In genomic region chr8:104110498-104111134, GRCm38 (mm10) we compare ENCODE assay signal across 10 mouse cellular contexts. TPM values are rescaled to one million over a fixed set of nuclear protein-coding genes. Genes with fewer than 3 reads are reported as not detected.
DNase-seq lines count a peak whose midpoint lies in the region; ATAC-seq and TF ChIP-seq lines count a peak whose summit lies in the region.
"Had no signal": no experiment of that assay in that cellular context is flagged by ENCODE, and none has a peak within 500 bp of the region (broad histone marks: within the 10 kb centered on the region; RNA-seq: fewer than 3 reads in every experiment).

No protein-coding gene starts in this region.

- H3K4me2 ChIP-seq in heart, embryonic 11.5 days = no peak overlapping the region
- no peak overlapping the region for H3K4me2 ChIP-seq in liver, embryonic 16.5 days (ENCODE audit: low read depth, low read length)
- H3K4me2 ChIP-seq in intestine, postnatal 0 days (replicated peaks; ENCODE audit: low read depth) = no peak overlapping the region

- H3K9ac ChIP-seq in heart, embryonic 11.5 days (ENCODE audit: low read depth, low read length) = no peak overlapping the region
- H3K9ac ChIP-seq in liver, embryonic 16.5 days (ENCODE audit: low read depth, low read length) = no peak overlapping the region
- no peak overlapping the region for H3K9ac ChIP-seq in intestine, postnatal 0 days (ENCODE audit: low read depth, low read length)

- 60% methylated on average over 10 of the region's 10 CpGs for WGBS in heart, embryonic 11.5 days (ENCODE audit: insufficient replicate concordance)
- 52% methylated on average over 10 of the region's 10 CpGs for WGBS in liver, embryonic 16.5 days (ENCODE audit: insufficient replicate concordance)
- 72% methylated on average over 10 of the region's 10 CpGs for WGBS in intestine, postnatal 0 days

- no peak for TF ChIP-seq CTCF in intestine, postnatal 0 days (IDR thresholded peaks at IDR 0.05; ENCODE audit: low read depth)

- no peak overlapping the region for H3K4me3 ChIP-seq in heart, embryonic 11.5 days (ENCODE audit: low read depth, low read length)
- no peak overlapping the region for H3K4me3 ChIP-seq in liver, embryonic 16.5 days (ENCODE audit: low read depth, low read length)
- no peak overlapping the region for H3K4me3 ChIP-seq in intestine, postnatal 0 days (ENCODE audit: low read depth, low read length)

- ATAC-seq in heart, embryonic 11.5 days (replicated peaks; ENCODE audit: insufficient number of reproducible peaks, low FRiP score, low TSS enrichment) = no peak
- peak; percentile 57 for ATAC-seq in liver, embryonic 16.5 days (ENCODE audit: low read depth)
- no peak for ATAC-seq in intestine, postnatal 0 days
- ATAC-seq: forebrain, embryonic 14.5 days had no signal

- H3K27ac ChIP-seq in heart, embryonic 11.5 days (ENCODE audit: low read depth, low read length) = no peak overlapping the region
- no peak overlapping the region for H3K27ac ChIP-seq in liver, embryonic 16.5 days (ENCODE audit: low read length)
- H3K27ac ChIP-seq in intestine, postnatal 0 days (ENCODE audit: low read depth, low read length) = no peak overlapping the region

- peak; percentile 44 to 66 for DNase-seq in heart, adult 9 months (ENCODE audit: low spot score in 2 of 2)
- DNase-seq in lung, postnatal 25 days (ENCODE audit: low spot score) = peak; percentile 42
- DNase-seq in lung, postnatal 4 days = no peak
- peak; percentile 80 to 82 for DNase-seq in spleen, postnatal 36 days (ENCODE audit: low spot score in 2 of 2)
- DNase-seq in MN1 (ENCODE audit: low spot score) = no peak
- DNase-seq: retina, postnatal 1 day had no signal

- H3K4me1 ChIP-seq in heart, embryonic 11.5 days (ENCODE audit: control insufficient read depth, insufficient read depth, low read length) = no peaks in the 10 kb centered on the region; the same call in 1 of the 2 replicates
- no peaks in the 10 kb centered on the region for H3K4me1 ChIP-seq in liver, embryonic 16.5 days (ENCODE audit: control insufficient read depth, low read depth, low read length)
- no peaks in the 10 kb centered on the region for H3K4me1 ChIP-seq in intestine, postnatal 0 days (replicated peaks; ENCODE audit: control insufficient read depth, insufficient read depth, low read length)

- H3K27me3 ChIP-seq in heart, embryonic 11.5 days (ENCODE audit: control insufficient read depth, insufficient read depth, low read length) = no peaks in the 10 kb centered on the region
- no peaks in the 10 kb centered on the region for H3K27me3 ChIP-seq in liver, embryonic 16.5 days (ENCODE audit: control insufficient read depth, insufficient read depth, low read depth, low read length)
- no peaks in the 10 kb centered on the region for H3K27me3 ChIP-seq in intestine, postnatal 0 days (replicated peaks; ENCODE audit: control insufficient read depth, insufficient read depth, low read length)

- no peaks in the 10 kb centered on the region for H3K36me3 ChIP-seq in heart, embryonic 11.5 days (ENCODE audit: control insufficient read depth, insufficient read depth, low read length)
- no peaks in the 10 kb centered on the region for H3K36me3 ChIP-seq in liver, embryonic 16.5 days (ENCODE audit: control insufficient read depth, insufficient read depth)
- no peaks in the 10 kb centered on the region for H3K36me3 ChIP-seq in intestine, postnatal 0 days (ENCODE audit: control insufficient read depth, insufficient read depth)

- no peaks in the 10 kb centered on the region for H3K9me3 ChIP-seq in heart, embryonic 11.5 days (replicated peaks; ENCODE audit: control insufficient read depth, low read length)
- no peaks in the 10 kb centered on the region for H3K9me3 ChIP-seq in liver, embryonic 16.5 days (replicated peaks; ENCODE audit: control insufficient read depth, low read length)
- H3K9me3 ChIP-seq in intestine, postnatal 0 days (ENCODE audit: control insufficient read depth) = no peaks in the 10 kb centered on the region

RNA-seq across cellular contexts. Expression of gene Cdh5, which starts 9.2 kb away (rescaled TPM):
- polyA plus RNA-seq in heart, embryonic 11.5 days (2014; fragmentation: Nextera tagmentation; extraction: Ambion mirVana) = 42.6 and 46.0 TPM in 2 replicates
- 8.7 and 10.2 TPM in 2 replicates for polyA plus RNA-seq in liver, embryonic 16.5 days (2015; fragmentation: Nextera tagmentation; extraction: Ambion mirVana)
- 12.1 and 12.4 TPM in 2 replicates for polyA plus RNA-seq in intestine, postnatal 0 days (2015; fragmentation: Nextera tagmentation; extraction: Ambion mirVana)

RNA-seq across cellular contexts. Expression of gene Bean1, which starts 59.6 kb away (rescaled TPM):
- polyA plus RNA-seq in heart, embryonic 11.5 days (2014; fragmentation: Nextera tagmentation; extraction: Ambion mirVana) = 0.16 and 0.20 TPM in 2 replicates
- polyA plus RNA-seq in liver, embryonic 16.5 days (2015; fragmentation: Nextera tagmentation; extraction: Ambion mirVana) = 0.05 TPM in 1 of 2 replicates, not detected in the other
- polyA plus RNA-seq in intestine, postnatal 0 days (2015; fragmentation: Nextera tagmentation; extraction: Ambion mirVana) = 0.85 TPM in 2 replicates

Comparison
In these comparisons a context has a peak if more than half of its experiments do, and no peak if none do; other contexts are left out.
1. DNase-seq: peak in heart, adult 9 months (2 of 2), lung, postnatal 25 days (single experiment) and spleen, postnatal 36 days (2 of 2); none in lung, postnatal 4 days (0 of 2) and MN1 (single experiment).